Mouse (Mus musculus) left cerebral cortex, adult 11 months (tissue): ENCODE data around the gene Cst3.

ENCODE experiments used
- DNase-seq: peaks from one replicate; pipeline ENCODE4 v3.0.0; 2022; ENCODE audit warnings: low spot score

The Cst3 gene

GRCm38 (mm10) chr2:148856630-148857400 is 18.7 kb downstream of the Cst3 start:
- no peak for DNase-seq

- peak; percentile 81 for DNase-seq
Measured at GRCm38 (mm10) chr2:148851116-148851906, 24.2 kb downstream of the Cst3 start.

- no peak for DNase-seq
Measured at GRCm38 (mm10) chr2:148839224-148839623, 36.3 kb downstream of the Cst3 start.

GRCm38 (mm10) chr2:148838075-148838777 is 37.3 kb downstream of the Cst3 start:
- DNase-seq = no peak

GRCm38 (mm10) chr2:148834912-148835311 is 40.6 kb downstream of the Cst3 start, which contains the start of gene Cst9:
Gene Cst9, plus strand, starts transcription at chr2:148835147.
- no peak for DNase-seq

- no peak for DNase-seq
Measured at GRCm38 (mm10) chr2:148825986-148826385, 49.5 kb downstream of the Cst3 start.
